Mouse (Mus musculus): Measurements from ENCODE around the gene Gm21854. TPM values are rescaled to one million over a fixed set of nuclear protein-coding genes. Genes with fewer than 3 reads are reported as not detected.
"Not testable (repeated sequence)": the region's sequence is repeated elsewhere in the genome, so short reads cannot be mapped to it uniquely, and the experiment has no call there.

Gene Gm21854
- total RNA-seq (2021), result not detected
- long read RNA-seq, experiment 1, result 0 reads
- long read RNA-seq, experiment 2, result 0 reads

- not testable (repeated sequence) for DNase-seq (ENCODE audit: low spot score)
Measured at GRCm38 (mm10) chrY:5656686-5657085, at the start of gene Gm21854. Gm21854 (plus strand) TSS chrY:5656986.

Other genes starting within 250 kb of the Gm21854 start
- gene Gm20914, start 69.0 kb downstream of the Gm21854 start, total RNA-seq (2021), result not detected
- gene Gm28171, start 136.4 kb downstream of the Gm21854 start, total RNA-seq (2021), result not detected